Mouse (Mus musculus) testis, adult 2 months (tissue): ENCODE measurements around the gene Krr1. TPM values are rescaled to one million over a fixed set of nuclear protein-coding genes. Genes with fewer than 3 reads are reported as not detected.

ENCODE experiments used
- H3K27ac ChIP-seq: fragments of 200-500 bp; 2 replicates; pipeline ENCODE4 v1.5.1; 2012; ENCODE audit warnings: low read depth, low read length; ENCODE audit not compliant: control insufficient read depth, insufficient read depth
- H3K27me3 ChIP-seq: fragments of 200-500 bp; 2 replicates; pipeline ENCODE4 v1.6.1; 2012; ENCODE audit warnings: mild to moderate bottlenecking, low read length, moderate library complexity; ENCODE audit not compliant: control insufficient read depth, insufficient read depth
- H3K36me3 ChIP-seq: fragments of 200-500 bp; 2 replicates; pipeline ENCODE4 v1.6.1; 2012; ENCODE audit warnings: mild to moderate bottlenecking, low read length; ENCODE audit not compliant: control insufficient read depth, insufficient read depth
- H3K4me1 ChIP-seq: fragments of 200-500 bp; 2 replicates; pipeline ENCODE4 v1.6.1; 2012; ENCODE audit warnings: low read length; ENCODE audit not compliant: control insufficient read depth, insufficient read depth
- H3K4me3 ChIP-seq: fragments of 200-500 bp; 2 replicates; pipeline ENCODE4 v1.5.1; 2012; ENCODE audit warnings: low read depth, mild to moderate bottlenecking, low read length, moderate library complexity, mixed read lengths; ENCODE audit not compliant: control insufficient read depth
- CTCF ChIP-seq: fragments of 200-500 bp; IDR thresholded peaks from 2 replicates; pipeline ENCODE4 v1.5.1; 2012; ENCODE audit warnings: low read depth, mild to moderate bottlenecking, inconsistent platforms, low read length, moderate library complexity; ENCODE audit not compliant: control insufficient read depth, insufficient read depth, insufficient replicate concordance
- POLR2A ChIP-seq: fragments of 200-500 bp; IDR thresholded peaks from 2 replicates; pipeline ENCODE4 v1.6.1; 2012; ENCODE audit warnings: low read depth, mild to moderate bottlenecking, inconsistent platforms, low read length, moderate library complexity; ENCODE audit not compliant: control insufficient read depth
- polyA plus RNA-seq: library from polyadenylated mRNA; depleted of rRNA; stranded (reverse); fragments of >200 nt; gene quantifications from 2 replicates; pipeline ENCODE4 v1.2.3, GENCODE M21; 2012; rRNA removed

Krr1 gene
- polyA plus RNA-seq: 6.0 and 7.2 TPM in 2 replicates

GRCm38 (mm10) chr10:111972542-111973361 is at the start of gene Krr1:
TSS of gene Krr1 (plus strand) at chr10:111972664.
- 0 out of 2 replicates have a peak, but pooled peaks cover 2% of the 10 kb centered on the region for H3K4me1 ChIP-seq
- H3K36me3 ChIP-seq: no peaks in the 10 kb centered on the region
- peak within 1 kb of the TSS; percentile 79 for H3K27ac ChIP-seq
- TF ChIP-seq POLR2A: peak; percentile 66
- TF ChIP-seq CTCF: no peak
- no peaks in the 10 kb centered on the region for H3K27me3 ChIP-seq
- peak within 1 kb of the TSS; percentile 93 for H3K4me3 ChIP-seq

- TF ChIP-seq POLR2A (no peak), CTCF (no peak)
- no peaks in the 10 kb centered on the region for H3K27me3 ChIP-seq
- no peak overlapping the region for H3K27ac ChIP-seq
- H3K4me3 ChIP-seq: no peak overlapping the region
- no peaks in the 10 kb centered on the region for H3K36me3 ChIP-seq
- H3K4me1 ChIP-seq: no peaks in the 10 kb centered on the region; the same call in 1 of the 2 replicates
These were observed 48.8 kb upstream of the Krr1 start for GRCm38 (mm10) chr10:111923503-111924135.

GRCm38 (mm10) chr10:111924141-111924540 is 48.3 kb upstream of the Krr1 start:
- H3K27ac ChIP-seq: no peak overlapping the region
- TF ChIP-seq POLR2A (no peak), CTCF (no peak)
- H3K27me3 ChIP-seq: no peaks in the 10 kb centered on the region
- no peaks in the 10 kb centered on the region; the same call in 1 of the 2 replicates for H3K4me1 ChIP-seq
- H3K4me3 ChIP-seq: no peak overlapping the region
- no peaks in the 10 kb centered on the region for H3K36me3 ChIP-seq

GRCm38 (mm10) chr10:111924716-111925488 is 47.6 kb upstream of the Krr1 start:
- Histone ChIP-seq H3K27ac (no peak overlapping the region), H3K27me3 (no peaks in the 10 kb centered on the region), H3K4me3 (no peak overlapping the region), H3K36me3 (no peaks in the 10 kb centered on the region), H3K4me1 (no peaks in the 10 kb centered on the region; the same call in 1 of the 2 replicates)
- TF ChIP-seq CTCF: no peak
- TF ChIP-seq POLR2A: no peak

GRCm38 (mm10) chr10:111925489-111925860 is 47.0 kb upstream of the Krr1 start:
- TF ChIP-seq CTCF (no peak; the same call in 1 of the 2 replicates), POLR2A (no peak)
- Histone ChIP-seq H3K4me3 (no peak overlapping the region), H3K36me3 (no peaks in the 10 kb centered on the region), H3K27ac (no peak overlapping the region), H3K27me3 (no peaks in the 10 kb centered on the region), H3K4me1 (no peaks in the 10 kb centered on the region; the same call in 1 of the 2 replicates)

GRCm38 (mm10) chr10:111932621-111933345 is 39.7 kb upstream of the Krr1 start:
- no peaks in the 10 kb centered on the region for H3K27me3 ChIP-seq
- H3K4me3 ChIP-seq: no peak overlapping the region
- H3K4me1 ChIP-seq: no peaks in the 10 kb centered on the region
- TF ChIP-seq CTCF (no peak), POLR2A (no peak)
- no peaks in the 10 kb centered on the region for H3K36me3 ChIP-seq
- no peak overlapping the region for H3K27ac ChIP-seq

GRCm38 (mm10) chr10:111935207-111935606 is 37.3 kb upstream of the Krr1 start:
- Histone ChIP-seq H3K4me1 (no peaks in the 10 kb centered on the region), H3K4me3 (no peak overlapping the region), H3K36me3 (no peaks in the 10 kb centered on the region), H3K27ac (no peak overlapping the region), H3K27me3 (no peaks in the 10 kb centered on the region)
- TF ChIP-seq CTCF (no peak), POLR2A (no peak)
